Mouse (Mus musculus) olfactory bulb, adult 2 months (tissue): ENCODE data around the gene Galntl5.

Experiments used
- CTCF ChIP-seq: fragments of 200-500 bp; IDR thresholded peaks from 2 replicates; pipeline ENCODE4 v1.5.1; 2012; ENCODE audit warnings: low read depth, mild to moderate bottlenecking, low read length, moderate library complexity; ENCODE audit not compliant: insufficient read depth
- POLR2A ChIP-seq: fragments of 200-500 bp; IDR thresholded peaks from 2 replicates; pipeline ENCODE4 v1.6.1; 2012; ENCODE audit warnings: mild to moderate bottlenecking, low read depth, low read length, moderate library complexity; ENCODE audit not compliant: insufficient read depth

DNA sequence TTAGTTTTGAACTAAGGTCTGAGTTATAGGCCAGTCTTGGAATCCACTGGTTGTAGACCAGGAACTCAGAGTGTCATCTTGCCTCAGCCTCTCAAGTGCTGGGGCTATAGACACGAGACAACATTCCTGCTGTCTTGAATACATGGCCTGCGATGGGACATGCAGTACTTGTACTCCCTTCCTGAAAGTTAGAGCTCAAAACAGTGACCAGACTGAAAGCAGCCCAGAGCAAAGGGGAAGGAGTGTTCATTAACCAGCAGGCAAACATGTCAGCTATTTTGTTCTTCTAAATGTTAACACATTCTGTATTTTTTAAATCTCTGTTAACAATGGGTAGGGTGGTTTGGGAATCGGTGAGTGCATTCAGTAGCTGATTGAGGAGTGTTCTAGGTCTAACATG lies 65.8 kb downstream of the Galntl5 start:
- TF ChIP-seq CTCF, result no peak
- no peak for TF ChIP-seq POLR2A
